Mouse (Mus musculus): ENCODE results near the gene Esyt3. TPM values are rescaled to one million over a fixed set of nuclear protein-coding genes. Genes with fewer than 3 reads are reported as not detected.

Esyt3 gene
- polyA plus RNA-seq, 1 experiment, result 0.01 TPM

DNA sequence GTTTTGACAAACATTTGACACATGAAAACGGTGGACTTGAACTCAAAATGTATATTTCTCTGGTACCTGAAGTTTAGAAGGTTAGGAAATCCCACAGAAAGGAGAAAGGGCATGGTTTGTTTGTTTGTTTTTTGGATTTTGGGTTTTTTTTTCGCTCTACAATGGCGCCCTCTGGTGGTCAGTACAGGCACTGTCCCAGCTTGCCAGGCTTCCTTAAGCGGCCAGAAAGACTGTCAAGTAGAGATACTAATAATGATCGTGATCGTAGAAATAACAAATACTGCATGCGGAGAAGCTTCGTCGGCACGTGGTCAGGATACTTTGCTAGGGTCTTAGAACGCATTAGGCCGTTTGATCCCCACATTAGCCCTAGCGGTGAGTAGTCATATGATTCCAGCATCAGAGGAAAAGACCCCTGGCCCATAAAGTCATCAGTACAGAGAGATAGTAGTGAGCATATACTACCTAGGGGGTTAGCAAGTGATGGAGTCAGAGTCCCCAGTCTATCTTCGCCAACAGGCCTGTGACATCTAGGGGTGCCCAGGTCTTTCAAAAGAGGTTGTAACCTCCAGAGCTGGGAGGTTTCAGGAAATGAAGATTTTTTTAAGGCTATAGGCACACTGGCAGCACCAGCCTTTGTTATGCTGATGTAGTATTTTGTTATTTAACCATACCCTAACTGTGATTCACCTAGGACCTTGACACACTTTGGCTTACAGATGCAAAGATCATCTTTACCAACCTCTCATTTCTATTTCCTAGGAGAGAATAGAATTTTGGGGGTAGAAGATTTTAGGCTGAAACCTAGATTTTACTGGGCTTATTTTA, 18.4 kb upstream of the Esyt3 start:
- Histone ChIP-seq H3K4me2 (ENCODE audit: low read depth) (no peak overlapping the region), H3K27me3 (ENCODE audit: control insufficient read depth, insufficient read depth, insufficient read length) (no peaks in the 10 kb centered on the region), H3ac (ENCODE audit: control insufficient read depth, insufficient read length) (no peak overlapping the region), H3K4me3 (no peak overlapping the region), H3K36me3 (ENCODE audit: control insufficient read depth, insufficient read depth) (no peaks in the 10 kb centered on the region), H3K79me2 (ENCODE audit: control insufficient read depth, insufficient read depth) (no peaks in the 10 kb centered on the region)
- TF ChIP-seq SRF (IDR thresholded peaks at IDR 0.05; ENCODE audit: control insufficient read depth, insufficient read length, low read depth), result no peak
- no peak for TF ChIP-seq REST (IDR thresholded peaks at IDR 0.05; ENCODE audit: insufficient read depth, insufficient read length)
- TF ChIP-seq TCF12 (IDR thresholded peaks at IDR 0.05; ENCODE audit: insufficient read depth, poor library complexity, severe bottlenecking), result no peak
- TF ChIP-seq POLR2AphosphoS2 (IDR thresholded peaks at IDR 0.05; ENCODE audit: insufficient read length, low read depth), result no peak
- TF ChIP-seq USF1 (IDR thresholded peaks at IDR 0.05; ENCODE audit: low read depth), result no peak

DNA sequence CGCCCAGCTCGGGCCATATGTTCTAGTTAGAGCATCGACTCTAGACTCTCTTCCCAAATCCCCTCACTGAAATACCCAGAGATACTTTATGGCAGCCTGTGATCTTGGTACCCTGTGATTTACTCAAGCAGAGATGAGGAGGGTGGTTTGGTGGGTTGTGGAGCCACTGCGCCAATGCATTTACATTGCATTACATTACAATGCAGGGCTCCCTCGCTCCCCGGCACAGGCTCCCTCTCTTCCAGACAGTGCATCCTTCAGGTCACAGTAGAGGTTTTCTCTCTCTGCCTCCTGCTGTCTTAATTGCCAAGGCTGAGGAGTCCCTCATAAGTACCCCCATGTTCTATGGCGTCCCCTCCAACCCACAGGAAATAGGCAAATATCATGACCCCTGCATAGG, 10.1 kb upstream of the Esyt3 start:
- TF ChIP-seq TCF3 (IDR thresholded peaks at IDR 0.05; ENCODE audit: insufficient read length, low read depth) (no peak), E2F4 (IDR thresholded peaks at IDR 0.05; ENCODE audit: insufficient read depth) (no peak), USF1 (IDR thresholded peaks at IDR 0.05; ENCODE audit: low read depth) (no peak), MYOD1 (IDR thresholded peaks at IDR 0.05; ENCODE audit: control insufficient read depth in 1 of 3, insufficient read length in 2 of 3, low read depth in 2 of 3) (no peak), REST (IDR thresholded peaks at IDR 0.05; ENCODE audit: insufficient read depth, insufficient read length) (no peak), MYOG (IDR thresholded peaks at IDR 0.05; ENCODE audit: control insufficient read depth in 1 of 3, insufficient read depth in 1 of 3, insufficient read length in 2 of 3, low read depth in 2 of 3) (no peak), POLR2A (IDR thresholded peaks at IDR 0.05; ENCODE audit: insufficient read length, low read depth) (no peak), MAX (IDR thresholded peaks at IDR 0.05; ENCODE audit: low read depth) (no peak), TCF12 (IDR thresholded peaks at IDR 0.05; ENCODE audit: insufficient read depth, poor library complexity, severe bottlenecking) (no peak), SRF (IDR thresholded peaks at IDR 0.05; ENCODE audit: control insufficient read depth, insufficient read length, low read depth) (no peak), POLR2AphosphoS2 (IDR thresholded peaks at IDR 0.05; ENCODE audit: insufficient read length, low read depth) (no peak), CEBPB (IDR thresholded peaks at IDR 0.05; ENCODE audit: insufficient read depth, poor library complexity, severe bottlenecking) (no peak)
- Histone ChIP-seq H3K36me3 (ENCODE audit: control insufficient read depth, insufficient read depth) (no peaks in the 10 kb centered on the region), H3K4me3 (no peak overlapping the region), H3K79me2 (ENCODE audit: control insufficient read depth, insufficient read depth) (no peaks in the 10 kb centered on the region), H3K4me2 (ENCODE audit: low read depth) (no peak overlapping the region), H3K27me3 (ENCODE audit: control insufficient read depth, insufficient read depth, insufficient read length) (no peaks in the 10 kb centered on the region), H3ac (ENCODE audit: control insufficient read depth, insufficient read length) (no peak overlapping the region)

DNA sequence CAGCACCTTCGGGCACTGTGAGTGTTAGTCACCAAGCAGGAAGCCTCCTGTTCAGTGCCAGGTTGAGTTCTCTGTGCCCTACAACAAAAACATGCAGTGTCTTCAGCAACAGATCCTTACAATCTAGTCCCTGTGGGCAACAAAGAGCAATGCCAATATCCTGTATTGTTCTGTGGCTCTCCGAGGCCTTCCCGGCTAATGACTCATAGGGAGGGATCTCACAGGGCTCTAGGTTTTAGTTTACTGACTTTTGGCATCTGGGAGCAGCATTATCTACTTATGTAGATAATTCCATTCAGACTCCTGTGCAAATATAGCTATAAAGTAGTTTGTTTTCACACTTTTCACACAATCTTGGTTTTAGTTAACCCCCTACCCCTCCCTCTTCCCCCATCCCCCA, 7.5 kb upstream of the Esyt3 start:
- no peak overlapping the region for H3ac ChIP-seq (ENCODE audit: control insufficient read depth, insufficient read length)
- peak overlapping the region; percentile 45 for H3K4me2 ChIP-seq (ENCODE audit: low read depth)
- TF ChIP-seq E2F4 (IDR thresholded peaks at IDR 0.05; ENCODE audit: insufficient read depth) (no peak), POLR2AphosphoS2 (IDR thresholded peaks at IDR 0.05; ENCODE audit: insufficient read length, low read depth) (no peak), MYOG (IDR thresholded peaks at IDR 0.05; ENCODE audit: control insufficient read depth in 1 of 3, insufficient read depth in 1 of 3, insufficient read length in 2 of 3, low read depth in 2 of 3) (no peak), SRF (IDR thresholded peaks at IDR 0.05; ENCODE audit: control insufficient read depth, insufficient read length, low read depth) (no peak), REST (IDR thresholded peaks at IDR 0.05; ENCODE audit: insufficient read depth, insufficient read length) (no peak), TCF12 (IDR thresholded peaks at IDR 0.05; ENCODE audit: insufficient read depth, poor library complexity, severe bottlenecking) (no peak), USF1 (IDR thresholded peaks at IDR 0.05; ENCODE audit: low read depth) (no peak)
- no peaks in the 10 kb centered on the region for H3K27me3 ChIP-seq (ENCODE audit: control insufficient read depth, insufficient read depth, insufficient read length)
- H3K4me3 ChIP-seq, result no peak overlapping the region
- no peaks in the 10 kb centered on the region for H3K79me2 ChIP-seq (ENCODE audit: control insufficient read depth, insufficient read depth)
- H3K36me3 ChIP-seq (ENCODE audit: control insufficient read depth, insufficient read depth), result no peaks in the 10 kb centered on the region

DNA sequence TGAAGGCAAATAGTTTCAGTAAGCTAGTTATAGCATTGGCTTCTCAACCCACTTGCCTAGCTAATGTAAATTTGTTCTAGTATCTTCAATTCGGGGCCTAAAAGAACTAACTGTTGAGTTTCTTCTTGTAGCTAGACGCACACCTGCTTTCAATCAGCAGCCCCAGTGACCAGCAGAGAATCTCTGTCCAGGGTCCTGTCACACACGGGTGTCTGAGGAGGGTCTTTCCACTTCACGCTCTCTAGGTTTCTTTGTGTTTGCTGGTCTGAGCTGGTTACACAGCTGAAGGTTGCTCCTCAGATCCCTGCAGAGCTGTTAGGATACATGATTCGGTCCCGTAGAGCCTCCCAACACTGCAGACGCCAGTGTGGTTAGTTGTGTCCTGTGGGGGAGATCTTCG, 4.7 kb upstream of the Esyt3 start:
- Histone ChIP-seq H3K27me3 (ENCODE audit: control insufficient read depth, insufficient read depth, insufficient read length) (peaks cover 4% of the 10 kb centered on the region), H3K4me2 (ENCODE audit: low read depth) (no peak overlapping the region), H3K36me3 (ENCODE audit: control insufficient read depth, insufficient read depth) (no peaks in the 10 kb centered on the region), H3K4me3 (no peak overlapping the region), H3ac (ENCODE audit: control insufficient read depth, insufficient read length) (no peak overlapping the region), H3K79me2 (ENCODE audit: control insufficient read depth, insufficient read depth) (no peaks in the 10 kb centered on the region)
- no peak for TF ChIP-seq TCF3 (IDR thresholded peaks at IDR 0.05; ENCODE audit: insufficient read length, low read depth)
- no peak for TF ChIP-seq CEBPB (IDR thresholded peaks at IDR 0.05; ENCODE audit: insufficient read depth, poor library complexity, severe bottlenecking)
- TF ChIP-seq USF1 (IDR thresholded peaks at IDR 0.05; ENCODE audit: low read depth), result no peak
- no peak for TF ChIP-seq MYOG (IDR thresholded peaks at IDR 0.05; ENCODE audit: control insufficient read depth in 1 of 3, insufficient read depth in 1 of 3, insufficient read length in 2 of 3, low read depth in 2 of 3)
- TF ChIP-seq TCF12 (IDR thresholded peaks at IDR 0.05; ENCODE audit: insufficient read depth, poor library complexity, severe bottlenecking), result no peak
- no peak for TF ChIP-seq SRF (IDR thresholded peaks at IDR 0.05; ENCODE audit: control insufficient read depth, insufficient read length, low read depth)
- no peak for TF ChIP-seq REST (IDR thresholded peaks at IDR 0.05; ENCODE audit: insufficient read depth, insufficient read length)
- no peak for TF ChIP-seq POLR2AphosphoS2 (IDR thresholded peaks at IDR 0.05; ENCODE audit: insufficient read length, low read depth)
- TF ChIP-seq MYOD1 (IDR thresholded peaks at IDR 0.05; ENCODE audit: control insufficient read depth in 1 of 3, insufficient read length in 2 of 3, low read depth in 2 of 3), result no peak
- TF ChIP-seq MAX (IDR thresholded peaks at IDR 0.05; ENCODE audit: low read depth), result no peak
- no peak for TF ChIP-seq E2F4 (IDR thresholded peaks at IDR 0.05; ENCODE audit: insufficient read depth)

DNA sequence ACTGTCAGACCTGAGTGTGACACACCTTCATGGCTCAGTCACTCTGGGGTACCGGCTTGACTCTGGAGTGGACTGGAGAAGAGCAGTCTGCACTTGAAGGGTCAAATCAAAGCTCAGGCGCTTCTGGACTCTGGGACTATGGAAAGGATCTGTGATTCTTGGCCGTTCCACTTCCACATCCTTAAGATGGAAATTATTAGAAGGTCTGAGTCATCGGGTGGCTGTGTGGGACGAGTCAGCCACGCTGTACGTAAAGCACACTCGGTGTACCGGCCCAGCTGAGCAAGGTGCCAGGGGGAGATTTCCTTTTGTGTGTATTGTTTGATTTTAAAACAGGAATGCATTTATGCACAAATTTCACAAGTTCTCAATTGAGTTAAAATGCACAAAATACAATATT, 3.6 kb upstream of the Esyt3 start:
- Histone ChIP-seq H3K79me2 (ENCODE audit: control insufficient read depth, insufficient read depth) (no peaks in the 10 kb centered on the region), H3K27me3 (ENCODE audit: control insufficient read depth, insufficient read depth, insufficient read length) (peaks cover 12% of the 10 kb centered on the region), H3K4me2 (ENCODE audit: low read depth) (no peak overlapping the region), H3K4me3 (no peak overlapping the region), H3K36me3 (ENCODE audit: control insufficient read depth, insufficient read depth) (no peaks in the 10 kb centered on the region), H3ac (ENCODE audit: control insufficient read depth, insufficient read length) (no peak overlapping the region)
- TF ChIP-seq MAX (IDR thresholded peaks at IDR 0.05; ENCODE audit: low read depth) (no peak), POLR2A (IDR thresholded peaks at IDR 0.05; ENCODE audit: insufficient read length, low read depth) (no peak), TCF3 (IDR thresholded peaks at IDR 0.05; ENCODE audit: insufficient read length, low read depth) (no peak), SRF (IDR thresholded peaks at IDR 0.05; ENCODE audit: control insufficient read depth, insufficient read length, low read depth) (no peak), POLR2AphosphoS2 (IDR thresholded peaks at IDR 0.05; ENCODE audit: insufficient read length, low read depth) (no peak), E2F4 (IDR thresholded peaks at IDR 0.05; ENCODE audit: insufficient read depth) (no peak), MYOG (IDR thresholded peaks at IDR 0.05; ENCODE audit: control insufficient read depth in 1 of 3, insufficient read depth in 1 of 3, insufficient read length in 2 of 3, low read depth in 2 of 3) (no peak), TCF12 (IDR thresholded peaks at IDR 0.05; ENCODE audit: insufficient read depth, poor library complexity, severe bottlenecking) (no peak), USF1 (IDR thresholded peaks at IDR 0.05; ENCODE audit: low read depth) (no peak), CEBPB (IDR thresholded peaks at IDR 0.05; ENCODE audit: insufficient read depth, poor library complexity, severe bottlenecking) (no peak), MYOD1 (IDR thresholded peaks at IDR 0.05; ENCODE audit: control insufficient read depth in 1 of 3, insufficient read length in 2 of 3, low read depth in 2 of 3) (no peak), REST (IDR thresholded peaks at IDR 0.05; ENCODE audit: insufficient read depth, insufficient read length) (no peak)
